ENCODE assay signal across 29 mouse cellular contexts in genomic region chr8:15235410-15235809, GRCm38 (mm10).
DNase-seq lines count a peak whose midpoint lies in the region; ATAC-seq and TF ChIP-seq lines count a peak whose summit lies in the region.
"Had no signal": no experiment of that assay in that cellular context is flagged by ENCODE, and none has a peak within 500 bp of the region (broad histone marks: within the 10 kb centered on the region; RNA-seq: fewer than 3 reads in every experiment).

No protein-coding gene starts in this region.

- H3K4me1 ChIP-seq in hindbrain, embryonic 13.5 days (replicated peaks): peaks cover 10% of the 10 kb centered on the region; the same call in 1 of the 2 replicates
- 0 out of 2 replicates have a peak, but pooled peaks cover 2% of the 10 kb centered on the region for H3K4me1 ChIP-seq in hindbrain, embryonic 10.5 days (replicated peaks)
- no peaks in the 10 kb centered on the region for H3K4me1 ChIP-seq in hindbrain, embryonic 14.5 days (replicated peaks; ENCODE audit: control insufficient read depth, insufficient read depth, low read length)
- H3K4me1 ChIP-seq in hindbrain, postnatal 0 days (ENCODE audit: insufficient read depth, low read length): no peaks in the 10 kb centered on the region
- H3K4me1 ChIP-seq: embryonic facial prominence, embryonic 10.5 days; embryonic facial prominence, embryonic 13.5 days; forebrain, embryonic 12.5 days; forebrain, embryonic 15.5 days; heart, embryonic 12.5 days had no signal

- 0 out of 2 replicates have a peak overlapping the region, but pooled peaks have one; percentile 12 for H3K27ac ChIP-seq in hindbrain, embryonic 13.5 days
- H3K27ac ChIP-seq in hindbrain, embryonic 10.5 days: no peak overlapping the region
- no peak overlapping the region for H3K27ac ChIP-seq in hindbrain, embryonic 14.5 days
- H3K27ac ChIP-seq in hindbrain, postnatal 0 days: no peak overlapping the region
- H3K27ac ChIP-seq: embryonic facial prominence, embryonic 10.5 days; embryonic facial prominence, embryonic 13.5 days; forebrain, embryonic 12.5 days; forebrain, embryonic 15.5 days; heart, embryonic 15.5 days had no signal

- no peak overlapping the region for H3K4me2 ChIP-seq in hindbrain, embryonic 13.5 days
- no peak overlapping the region for H3K4me2 ChIP-seq in hindbrain, embryonic 14.5 days (replicated peaks)
- no peak overlapping the region for H3K4me2 ChIP-seq in hindbrain, postnatal 0 days (ENCODE audit: low read depth, low read length)
- H3K4me2 ChIP-seq: embryonic facial prominence, embryonic 13.5 days; forebrain, embryonic 12.5 days; forebrain, embryonic 15.5 days; heart, embryonic 12.5 days; heart, embryonic 15.5 days had no signal

- H3K4me3 ChIP-seq in hindbrain, embryonic 13.5 days: no peak overlapping the region
- no peak overlapping the region for H3K4me3 ChIP-seq in hindbrain, embryonic 10.5 days
- H3K4me3 ChIP-seq in hindbrain, embryonic 14.5 days (replicated peaks; ENCODE audit: low read length): no peak overlapping the region
- H3K4me3 ChIP-seq in hindbrain, postnatal 0 days (ENCODE audit: low read length): no peak overlapping the region
- H3K4me3 ChIP-seq: embryonic facial prominence, embryonic 10.5 days; embryonic facial prominence, embryonic 13.5 days; erythroblast, embryonic 14.5 days; forebrain, embryonic 12.5 days; forebrain, embryonic 15.5 days; heart, embryonic 12.5 days; heart, embryonic 15.5 days had no signal

- no peaks in the 10 kb centered on the region for H3K9me3 ChIP-seq in hindbrain, embryonic 13.5 days
- no peaks in the 10 kb centered on the region for H3K9me3 ChIP-seq in hindbrain, embryonic 10.5 days
- H3K9me3 ChIP-seq in hindbrain, embryonic 14.5 days (ENCODE audit: control insufficient read depth, low read length): no peaks in the 10 kb centered on the region
- no peaks in the 10 kb centered on the region for H3K9me3 ChIP-seq in hindbrain, postnatal 0 days (ENCODE audit: low read length)
- H3K9me3 ChIP-seq: embryonic facial prominence, embryonic 10.5 days; embryonic facial prominence, embryonic 13.5 days; forebrain, embryonic 12.5 days; forebrain, embryonic 15.5 days; heart, embryonic 12.5 days; heart, embryonic 15.5 days had no signal

- no peak overlapping the region for H3K9ac ChIP-seq in hindbrain, embryonic 13.5 days
- no peak overlapping the region for H3K9ac ChIP-seq in hindbrain, embryonic 14.5 days
- H3K9ac ChIP-seq in hindbrain, postnatal 0 days (replicated peaks; ENCODE audit: low read length): no peak overlapping the region
- H3K9ac ChIP-seq: embryonic facial prominence, embryonic 13.5 days; forebrain, embryonic 12.5 days; forebrain, embryonic 15.5 days; heart, embryonic 12.5 days; heart, embryonic 15.5 days had no signal

- peak; percentile 63 for ATAC-seq in hindbrain, embryonic 13.5 days (ENCODE audit: low FRiP score)
- ATAC-seq in hindbrain, embryonic 14.5 days (ENCODE audit: low FRiP score): peak; percentile 69; the same call in 1 of the 2 replicates
- ATAC-seq in hindbrain, postnatal 0 days: peak; percentile 24; the same call in 1 of the 2 replicates
- ATAC-seq: forebrain, embryonic 15.5 days had no signal

- DNase-seq in hindbrain, embryonic 10.5 days (ENCODE audit: low spot score): no peak
- peak; percentile 1 for DNase-seq in Muller cell, postnatal 12 days (ENCODE audit: inconsistent ontology term)
- no peak for DNase-seq in hindbrain, embryonic 14.5 days (ENCODE audit: low spot score)
- peak; percentile 25 for DNase-seq in hindbrain, postnatal 0 days (ENCODE audit: low spot score)
- no peak for DNase-seq in right cerebral cortex, adult 2 months (ENCODE audit: low spot score in 2 of 2)
- no peak for DNase-seq in layer of hippocampus, adult 11-12 months (ENCODE audit: low spot score)
- no peak for DNase-seq in right cerebral cortex, postnatal 25 days
- DNase-seq: adrenal gland, adult 2 months; adrenal gland, postnatal 14 days; B cell, adult 2 months; cerebellum, adult 11-12 months; cerebellum, adult 8-10 months; cerebellum, postnatal 10 days; cerebellum, postnatal 36 days; embryo, embryonic 11 days; gastrocnemius, postnatal 25 days; heart, adult 18-20 months; heart, postnatal 10 days; heart, postnatal 36 days had no signal

- 58% methylated on average over 3 of the region's 3 CpGs for WGBS in hindbrain, embryonic 13.5 days
- 83% methylated on average over 3 of the region's 3 CpGs for WGBS in hindbrain, embryonic 10.5 days
- WGBS in hindbrain, embryonic 14.5 days: 56% methylated on average over 3 of the region's 3 CpGs
- 38% methylated on average over 3 of the region's 3 CpGs for WGBS in hindbrain, postnatal 0 days

- no peaks in the 10 kb centered on the region for H3K36me3 ChIP-seq in hindbrain, embryonic 13.5 days
- no peaks in the 10 kb centered on the region for H3K36me3 ChIP-seq in hindbrain, embryonic 10.5 days
- no peaks in the 10 kb centered on the region for H3K36me3 ChIP-seq in hindbrain, embryonic 14.5 days (replicated peaks; ENCODE audit: control insufficient read depth, insufficient read depth)
- no peaks in the 10 kb centered on the region for H3K36me3 ChIP-seq in hindbrain, postnatal 0 days (ENCODE audit: insufficient read depth, low read length)
- H3K36me3 ChIP-seq: embryonic facial prominence, embryonic 10.5 days; embryonic facial prominence, embryonic 13.5 days; forebrain, embryonic 12.5 days; forebrain, embryonic 15.5 days; G1E; heart, embryonic 12.5 days; heart, embryonic 15.5 days had no signal

- TF ChIP-seq CTCF in hindbrain, postnatal 0 days (IDR thresholded peaks at IDR 0.05; ENCODE audit: low read depth): no peak

- H3K27me3 ChIP-seq in hindbrain, embryonic 13.5 days: no peaks in the 10 kb centered on the region
- no peaks in the 10 kb centered on the region for H3K27me3 ChIP-seq in hindbrain, embryonic 10.5 days (ENCODE audit: insufficient read depth, poor library complexity, severe bottlenecking)
- H3K27me3 ChIP-seq in hindbrain, embryonic 14.5 days (ENCODE audit: control insufficient read depth, insufficient read depth, low read length): no peaks in the 10 kb centered on the region
- H3K27me3 ChIP-seq in hindbrain, postnatal 0 days (ENCODE audit: insufficient read depth, low read length): no peaks in the 10 kb centered on the region
- H3K27me3 ChIP-seq: CH12.LX; embryonic facial prominence, embryonic 13.5 days; forebrain, embryonic 12.5 days; forebrain, embryonic 15.5 days; heart, embryonic 12.5 days; heart, embryonic 15.5 days had no signal

Comparison
In these comparisons a context has a peak if more than half of its experiments do, and no peak if none do; other contexts are left out.
1. DNase-seq: peak in Muller cell, postnatal 12 days (single experiment) and hindbrain, postnatal 0 days (single experiment); none in hindbrain, embryonic 10.5 days (single experiment), hindbrain, embryonic 14.5 days (single experiment), right cerebral cortex, adult 2 months (0 of 2), layer of hippocampus, adult 11-12 months (single experiment) and right cerebral cortex, postnatal 25 days (single experiment).
2. Peak in every context shown above with its lines, with median percentiles within 50 percentile points of each other: ATAC-seq.